Mouse (Mus musculus) G1E (cell line): ENCODE data around the gene Grik3.

Source experiments
- CTCF ChIP-seq: IDR thresholded peaks from 2 replicates; pipeline ENCODE4 v1.5.1; 2012; ENCODE audit warnings: low read depth, low read length, inconsistent platforms, mixed read lengths
- GATA1 ChIP-seq: IDR thresholded peaks from 2 replicates; pipeline ENCODE4 v1.6.1; 2012; ENCODE audit warnings: borderline replicate concordance, low read length, inconsistent platforms, mixed read lengths
- GATA2 ChIP-seq: IDR thresholded peaks from 2 replicates; pipeline ENCODE4 v1.6.1; 2012; ENCODE audit warnings: low read depth, low read length, inconsistent platforms, borderline replicate concordance
- POLR2AphosphoS5 ChIP-seq: IDR thresholded peaks from 2 replicates; pipeline ENCODE4 v1.6.1; 2012; ENCODE audit warnings: low read depth, low read length, inconsistent platforms; ENCODE audit not compliant: insufficient replicate concordance
- TAL1 ChIP-seq: conservative IDR thresholded peaks from 2 replicates; pipeline ENCODE4 v1.6.1; 2012; ENCODE audit warnings: low read depth, low read length, inconsistent platforms, mixed read lengths

DNA sequence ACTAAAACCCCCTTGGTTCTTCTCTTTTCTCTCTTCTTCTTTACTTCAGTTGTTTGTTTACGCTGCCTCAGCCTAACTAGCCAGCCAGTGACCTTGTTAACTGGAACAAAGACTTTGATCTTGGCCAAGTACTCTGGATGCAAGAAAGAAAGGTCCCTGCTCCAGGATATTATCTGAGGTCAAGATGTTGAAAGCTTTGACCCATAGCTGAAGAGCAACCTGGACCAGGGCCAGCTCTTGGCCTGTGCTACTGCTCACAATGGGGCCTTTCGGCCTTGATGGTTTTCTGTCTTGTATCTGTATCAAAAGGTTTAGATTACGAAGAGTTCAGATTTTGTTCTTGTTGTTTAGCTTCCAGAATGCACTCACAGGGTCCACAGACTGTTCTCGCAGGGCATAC lies 48.7 kb upstream of the Grik3 start:
- no peak for TF ChIP-seq CTCF
- no peak for TF ChIP-seq TAL1
- no peak for TF ChIP-seq GATA2
- TF ChIP-seq GATA1: no peak
- TF ChIP-seq POLR2AphosphoS5: no peak
